Mouse (Mus musculus): ENCODE measurements around the gene Fzd5. TPM values are rescaled to one million over a fixed set of nuclear protein-coding genes. Genes with fewer than 3 reads are reported as not detected.
A peak's percentile ranks its signal among the peaks of the same experiment; 100 is the strongest.

Gene Fzd5
- polyA plus RNA-seq, 1 experiment from 2014 or later, result 2.4 TPM

- no peaks in the 10 kb centered on the region for H3K4me1 ChIP-seq
Observed at GRCm38 (mm10) chr1:64753109-64753508, 15.6 kb upstream of the Fzd5 start.

GRCm38 (mm10) chr1:64744616-64745015 is 7.1 kb upstream of the Fzd5 start:
- no peaks in the 10 kb centered on the region for H3K9me3 ChIP-seq
- H3K4me2 ChIP-seq (replicated peaks), result no peak overlapping the region
- no peak overlapping the region for H3K9ac ChIP-seq
- ATAC-seq (ENCODE audit: insufficient number of reproducible peaks, insufficient read depth, low FRiP score, low TSS enrichment), result no peak
- no peaks in the 10 kb centered on the region for H3K4me1 ChIP-seq
- no peaks in the 10 kb centered on the region for H3K27me3 ChIP-seq
- no peak overlapping the region for H3K27ac ChIP-seq
- no peak overlapping the region for H3K4me3 ChIP-seq
- H3K36me3 ChIP-seq, result no peaks in the 10 kb centered on the region

More at GRCm38 (mm10) chr1:64753109-64753508, 15.6 kb upstream of the Fzd5 start:
- 82% methylated on average over 8 of the region's 8 CpGs for WGBS
- no peak overlapping the region for H3K4me3 ChIP-seq
- H3K27me3 ChIP-seq, result no peaks in the 10 kb centered on the region
- no peaks in the 10 kb centered on the region for H3K9me3 ChIP-seq
- no peak overlapping the region for H3K4me2 ChIP-seq (replicated peaks)
- H3K36me3 ChIP-seq, result no peaks in the 10 kb centered on the region
- ATAC-seq (ENCODE audit: insufficient number of reproducible peaks, insufficient read depth, low FRiP score, low TSS enrichment), result no peak
- no peak overlapping the region for H3K9ac ChIP-seq
- H3K27ac ChIP-seq, result no peak overlapping the region

GRCm38 (mm10) chr1:64742741-64743408 is 5.3 kb upstream of the Fzd5 start:
- Histone ChIP-seq H3K27ac (no peak overlapping the region), H3K4me2 (replicated peaks) (no peak overlapping the region)
- 81% methylated on average over 18 of the region's 18 CpGs for whole genome bisulfite sequencing

GRCm38 (mm10) chr1:64738661-64739082 is 1.1 kb upstream of the Fzd5 start:
- no peaks in the 10 kb centered on the region for H3K9me3 ChIP-seq
- peaks cover 32% of the 10 kb centered on the region for H3K4me1 ChIP-seq
- peak overlapping the region; percentile 92 for H3K4me2 ChIP-seq (replicated peaks)
- under 1% methylated on average over 14 of the region's 14 CpGs for WGBS
- ATAC-seq (ENCODE audit: insufficient number of reproducible peaks, insufficient read depth, low FRiP score, low TSS enrichment), result no peak
- no peak overlapping the region; the same call in 1 of the 2 replicates for H3K27ac ChIP-seq
- no peak overlapping the region for H3K9ac ChIP-seq
- H3K27me3 ChIP-seq, result peaks cover 39% of the 10 kb centered on the region
- H3K36me3 ChIP-seq, result no peaks in the 10 kb centered on the region
- H3K4me3 ChIP-seq, result peak overlapping the region; percentile 66

More at GRCm38 (mm10) chr1:64742741-64743408, 5.3 kb upstream of the Fzd5 start:
- no peak for ATAC-seq (ENCODE audit: insufficient number of reproducible peaks, insufficient read depth, low FRiP score, low TSS enrichment)
- H3K27me3 ChIP-seq, result peaks cover 6% of the 10 kb centered on the region; the same call in 1 of the 2 replicates
- H3K9me3 ChIP-seq, result no peaks in the 10 kb centered on the region
- no peaks in the 10 kb centered on the region for H3K36me3 ChIP-seq
- H3K4me1 ChIP-seq, result 0 out of 2 replicates have a peak, but pooled peaks cover 8% of the 10 kb centered on the region
- no peak overlapping the region for H3K9ac ChIP-seq
- H3K4me3 ChIP-seq, result no peak overlapping the region

- Histone ChIP-seq H3K9me3 (no peaks in the 10 kb centered on the region), H3K4me3 (peak overlapping the region; percentile 66), H3K36me3 (no peaks in the 10 kb centered on the region), H3K4me1 (peaks cover 32% of the 10 kb centered on the region), H3K27ac (no peak overlapping the region), H3K4me2 (replicated peaks) (peak overlapping the region; percentile 92), H3K9ac (0 out of 2 replicates have a peak overlapping the region, but pooled peaks have one; percentile 24), H3K27me3 (peaks cover 44% of the 10 kb centered on the region)
- under 1% methylated on average over 11 of the region's 11 CpGs for WGBS
- ATAC-seq (ENCODE audit: insufficient number of reproducible peaks, insufficient read depth, low FRiP score, low TSS enrichment), result no peak
Observed at GRCm38 (mm10) chr1:64738180-64738555, 617 bp upstream of the Fzd5 start.

GRCm38 (mm10) chr1:64736681-64737501 is 660 bp downstream of the Fzd5 start:
- Histone ChIP-seq H3K27ac (0 out of 2 replicates have a peak overlapping the region, but pooled peaks have one; percentile 63), H3K9ac (peak overlapping the region; percentile 65), H3K9me3 (no peaks in the 10 kb centered on the region), H3K4me3 (peak overlapping the region; percentile 66), H3K4me2 (replicated peaks) (peak overlapping the region; percentile 92), H3K27me3 (peaks cover 49% of the 10 kb centered on the region), H3K4me1 (peaks cover 32% of the 10 kb centered on the region), H3K36me3 (no peaks in the 10 kb centered on the region)
- ATAC-seq (ENCODE audit: insufficient number of reproducible peaks, insufficient read depth, low FRiP score, low TSS enrichment), result no peak; the same call in 1 of the 2 replicates
- under 1% methylated on average over 56 of the region's 56 CpGs for WGBS

GRCm38 (mm10) chr1:64735781-64736680 is 1.5 kb downstream of the Fzd5 start:
- H3K9me3 ChIP-seq, result no peaks in the 10 kb centered on the region
- no peak overlapping the region for H3K27ac ChIP-seq
- ATAC-seq (ENCODE audit: insufficient number of reproducible peaks, insufficient read depth, low FRiP score, low TSS enrichment), result no peak
- H3K4me1 ChIP-seq, result peaks cover 32% of the 10 kb centered on the region
- peaks cover 55% of the 10 kb centered on the region for H3K27me3 ChIP-seq
- peak overlapping the region; percentile 92 for H3K4me2 ChIP-seq (replicated peaks)
- peak overlapping the region; percentile 66 for H3K4me3 ChIP-seq
- H3K9ac ChIP-seq, result peak overlapping the region; percentile 65
- H3K36me3 ChIP-seq, result no peaks in the 10 kb centered on the region
- WGBS, result 9% methylated on average over 75 of the region's 75 CpGs

GRCm38 (mm10) chr1:64734771-64735750 is 2.5 kb downstream of the Fzd5 start:
- H3K4me1 ChIP-seq, result peaks cover 32% of the 10 kb centered on the region
- 37% methylated on average over 58 of the region's 58 CpGs for WGBS
- H3K27ac ChIP-seq, result no peak overlapping the region
- H3K4me2 ChIP-seq (replicated peaks), result peak overlapping the region; percentile 92
- peak overlapping the region; percentile 66 for H3K4me3 ChIP-seq
- H3K9me3 ChIP-seq, result no peaks in the 10 kb centered on the region
- peaks cover 55% of the 10 kb centered on the region for H3K27me3 ChIP-seq
- no peaks in the 10 kb centered on the region for H3K36me3 ChIP-seq
- peak overlapping the region; percentile 65 for H3K9ac ChIP-seq
- ATAC-seq (ENCODE audit: insufficient number of reproducible peaks, insufficient read depth, low FRiP score, low TSS enrichment), result no peak

- peak overlapping the region; percentile 13; the same call in 1 of the 2 replicates for H3K4me3 ChIP-seq
- peak overlapping the region; percentile 92; the same call in 1 of the 2 replicates for H3K4me2 ChIP-seq (replicated peaks)
- ATAC-seq (ENCODE audit: insufficient number of reproducible peaks, insufficient read depth, low FRiP score, low TSS enrichment), result no peak
- H3K27ac ChIP-seq, result no peak overlapping the region
- H3K4me1 ChIP-seq, result peaks cover 28% of the 10 kb centered on the region
- no peak overlapping the region for H3K9ac ChIP-seq
- peaks cover 49% of the 10 kb centered on the region for H3K27me3 ChIP-seq
- H3K36me3 ChIP-seq, result no peaks in the 10 kb centered on the region
- WGBS, result 27% methylated on average over 11 of the region's 11 CpGs
- no peaks in the 10 kb centered on the region for H3K9me3 ChIP-seq
Observed at GRCm38 (mm10) chr1:64733453-64734245, 3.9 kb downstream of the Fzd5 start.
